Mouse (Mus musculus) liver, embryonic 15.5 days (tissue): Measurements from ENCODE around the gene Npb. TPM values are rescaled to one million over a fixed set of nuclear protein-coding genes. Genes with fewer than 3 reads are reported as not detected.

ENCODE experiments used
- ATAC-seq: fragments of 200-750 bp; cut with Nextera tagmentation; 2 replicates; pipeline ENCODE4 v1.8.0; 2017; ENCODE audit warnings: moderate number of reproducible peaks, mild to moderate bottlenecking, moderate library complexity; ENCODE audit not compliant: insufficient read depth
- H3K27ac ChIP-seq: fragments of 300-500 bp; sonication (generic); replicated peaks from 2 replicates; pipeline ENCODE4 v1.5.1; 2015; ENCODE audit warnings: mild to moderate bottlenecking, inconsistent platforms
- H3K27me3 ChIP-seq: fragments of 300-500 bp; sonication (generic); 2 replicates; pipeline ENCODE4 v1.6.1; 2015; ENCODE audit warnings: mild to moderate bottlenecking, inconsistent platforms
- H3K36me3 ChIP-seq: fragments of 300-500 bp; sonication (generic); replicated peaks from 2 replicates; pipeline ENCODE4 v1.6.1; 2015; ENCODE audit warnings: moderate library complexity, mild to moderate bottlenecking, inconsistent platforms
- H3K4me1 ChIP-seq: fragments of 300-500 bp; sonication (generic); replicated peaks from 2 replicates; pipeline ENCODE4 v1.6.1; 2015; ENCODE audit warnings: inconsistent platforms
- H3K4me2 ChIP-seq: fragments of 300-500 bp; sonication (generic); 2 replicates; pipeline ENCODE4 v1.6.1; 2015; ENCODE audit warnings: moderate library complexity, mild to moderate bottlenecking, inconsistent platforms
- H3K4me3 ChIP-seq: fragments of 300-500 bp; sonication (generic); replicated peaks from 2 replicates; pipeline ENCODE4 v1.5.1; 2015; ENCODE audit warnings: mild to moderate bottlenecking, inconsistent platforms
- H3K9ac ChIP-seq: fragments of 300-500 bp; sonication (generic); 2 replicates; pipeline ENCODE4 v1.6.1; 2015; ENCODE audit warnings: moderate library complexity, mild to moderate bottlenecking, inconsistent platforms
- H3K9me3 ChIP-seq: fragments of 300-500 bp; sonication (generic); replicated peaks from 2 replicates; pipeline ENCODE4 v1.6.1; 2016; ENCODE audit warnings: inconsistent platforms
- WGBS: fragments of 180-500 bp; shearing (Covaris S2); methylation state at CpG from one replicate; pipeline ENCODE4 v1.1.7; 2015; ENCODE audit warnings: mixed read lengths; ENCODE audit not compliant: insufficient replicate concordance; 5-methylcytosine and 5-hydroxymethylcytosine counted together
- polyA plus RNA-seq: library from polyadenylated mRNA; unstranded; fragments of >200 nt; fragmentation: Nextera tagmentation; extraction: Ambion mirVana; gene quantifications from 2 replicates; pipeline ENCODE4 v1.2.1, GENCODE M21; 2015

The Npb gene
- polyA plus RNA-seq, 1 experiment from 2014 or later = 15.8 TPM

DNA sequence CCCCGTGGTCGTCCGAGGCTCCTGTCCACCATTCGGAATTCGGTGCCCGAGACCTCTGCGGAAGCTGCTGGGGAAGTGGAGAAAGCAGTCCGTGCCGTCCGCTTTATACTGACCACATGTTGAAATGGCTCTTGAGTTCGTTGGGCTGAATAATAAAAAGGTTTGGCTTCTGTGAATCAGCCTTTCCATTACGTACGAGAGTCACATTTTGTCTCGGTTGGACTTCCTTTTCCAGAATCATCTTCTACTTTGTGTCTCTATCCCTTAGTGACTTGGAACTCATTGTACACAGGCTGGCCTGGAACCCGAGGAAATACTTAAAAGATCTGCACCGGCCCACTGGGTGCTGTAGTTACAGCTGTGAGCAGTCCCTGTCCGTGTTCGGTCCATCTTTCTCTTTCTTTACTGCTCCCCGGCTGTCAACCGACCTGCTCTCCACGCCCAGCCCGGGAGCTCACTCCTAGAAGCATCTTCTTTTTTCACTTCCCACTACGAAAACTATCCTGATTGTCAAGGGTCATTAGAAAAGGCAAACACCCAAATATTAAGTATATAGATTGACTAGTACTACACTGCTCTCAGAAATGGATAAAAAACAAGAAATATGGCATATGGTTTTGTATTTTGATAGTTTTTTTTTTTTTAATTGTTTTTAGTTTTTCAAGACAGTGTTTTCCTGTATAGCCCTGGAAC is 34.5 kb upstream of the Npb start:
- no peaks in the 10 kb centered on the region for H3K9me3 ChIP-seq
- peaks cover 69% of the 10 kb centered on the region for H3K4me1 ChIP-seq

DNA sequence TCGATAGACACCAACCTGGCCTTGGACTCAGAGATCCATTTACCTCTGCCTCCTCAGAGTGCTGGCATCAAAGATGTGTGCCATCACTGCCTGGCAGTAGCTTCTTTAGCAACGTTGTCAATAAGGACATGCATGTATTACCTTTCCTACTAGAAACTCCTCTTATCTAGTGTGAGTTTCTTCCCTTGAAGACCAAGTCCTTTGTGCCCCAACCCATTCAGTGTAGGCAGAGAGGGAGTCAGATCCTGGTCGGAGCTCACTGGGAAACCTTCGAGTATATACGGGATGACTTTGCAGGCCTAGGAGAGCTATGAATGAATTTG is 34.0 kb upstream of the Npb start:
- Histone ChIP-seq H3K4me2 (peak overlapping the region; percentile 92), H3K36me3 (peaks cover 41% of the 10 kb centered on the region), H3K9ac (peak overlapping the region; percentile 86), H3K27ac (peak overlapping the region; percentile 90), H3K4me1 (peaks cover 73% of the 10 kb centered on the region), H3K9me3 (no peaks in the 10 kb centered on the region), H3K27me3 (no peaks in the 10 kb centered on the region), H3K4me3 (peak overlapping the region; percentile 82)
- 37% methylated on average over 5 of the region's 5 CpGs for WGBS
- ATAC-seq = no peak

More for the DNA sequence above, 34.5 kb upstream of the Npb start:
- Histone ChIP-seq H3K36me3 (peaks cover 40% of the 10 kb centered on the region), H3K9ac (peak overlapping the region; percentile 86), H3K4me3 (peak overlapping the region; percentile 82), H3K27me3 (no peaks in the 10 kb centered on the region), H3K4me2 (peak overlapping the region; percentile 92), H3K27ac (peak overlapping the region; percentile 90)
- no peak for ATAC-seq
- WGBS = under 1% methylated on average over 23 of the region's 23 CpGs

DNA sequence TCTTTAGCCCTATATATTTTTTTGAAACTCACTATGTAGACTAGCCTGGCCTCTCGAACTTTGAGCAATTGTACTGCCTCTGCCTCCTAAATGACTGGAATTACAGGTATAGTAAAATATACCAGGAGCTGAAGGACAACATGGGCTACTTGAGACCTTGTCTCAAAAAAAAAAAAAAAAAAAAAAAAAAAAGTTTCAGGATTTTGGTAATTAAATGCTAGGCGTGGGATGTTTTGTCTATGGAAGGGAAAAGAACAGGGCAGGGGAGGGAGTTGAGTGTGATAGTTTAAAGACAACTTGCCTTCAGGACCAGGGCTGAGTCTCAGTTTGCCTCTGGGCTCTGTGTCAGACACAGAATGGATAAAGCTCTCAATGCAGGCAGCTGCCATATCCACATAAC is 33.2 kb upstream of the Npb start:
- Histone ChIP-seq H3K9ac (0 out of 2 replicates have a peak overlapping the region, but pooled peaks have one; percentile 86), H3K4me3 (no peak overlapping the region), H3K4me1 (peaks cover 78% of the 10 kb centered on the region), H3K27ac (0 out of 2 replicates have a peak overlapping the region, but pooled peaks have one; percentile 90), H3K4me2 (peak overlapping the region; percentile 92; the same call in 1 of the 2 replicates), H3K27me3 (no peaks in the 10 kb centered on the region), H3K36me3 (peaks cover 44% of the 10 kb centered on the region), H3K9me3 (no peaks in the 10 kb centered on the region)
- ATAC-seq = no peak
- 52% methylated on average over 2 of the region's 2 CpGs for WGBS

DNA sequence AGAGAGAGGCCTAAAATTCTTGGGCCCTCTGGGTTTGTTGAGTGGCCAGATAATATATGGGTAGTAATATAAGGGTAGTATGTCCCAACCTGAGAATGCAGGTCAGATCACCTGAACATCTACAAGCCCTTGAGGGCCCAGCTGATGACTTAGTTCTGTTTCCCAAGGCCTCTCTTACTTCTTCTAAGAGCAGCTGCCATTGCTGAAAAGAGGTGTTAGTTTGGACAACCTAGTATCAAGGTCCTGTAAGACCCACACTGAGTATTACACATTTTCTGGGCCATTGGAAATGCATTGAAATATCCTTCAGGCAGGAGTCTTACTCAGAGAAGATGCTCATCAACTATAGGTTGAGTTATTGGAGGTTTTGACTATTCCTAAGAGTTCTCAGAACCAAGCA is 32.3 kb upstream of the Npb start:
- H3K4me3 ChIP-seq = no peak overlapping the region
- no peaks in the 10 kb centered on the region for H3K27me3 ChIP-seq
- H3K4me2 ChIP-seq = no peak overlapping the region
- H3K9me3 ChIP-seq = no peaks in the 10 kb centered on the region
- H3K36me3 ChIP-seq = peaks cover 35% of the 10 kb centered on the region
- peak overlapping the region; percentile 74 for H3K27ac ChIP-seq
- no peak overlapping the region for H3K9ac ChIP-seq
- ATAC-seq = no peak
- H3K4me1 ChIP-seq = peaks cover 78% of the 10 kb centered on the region

DNA sequence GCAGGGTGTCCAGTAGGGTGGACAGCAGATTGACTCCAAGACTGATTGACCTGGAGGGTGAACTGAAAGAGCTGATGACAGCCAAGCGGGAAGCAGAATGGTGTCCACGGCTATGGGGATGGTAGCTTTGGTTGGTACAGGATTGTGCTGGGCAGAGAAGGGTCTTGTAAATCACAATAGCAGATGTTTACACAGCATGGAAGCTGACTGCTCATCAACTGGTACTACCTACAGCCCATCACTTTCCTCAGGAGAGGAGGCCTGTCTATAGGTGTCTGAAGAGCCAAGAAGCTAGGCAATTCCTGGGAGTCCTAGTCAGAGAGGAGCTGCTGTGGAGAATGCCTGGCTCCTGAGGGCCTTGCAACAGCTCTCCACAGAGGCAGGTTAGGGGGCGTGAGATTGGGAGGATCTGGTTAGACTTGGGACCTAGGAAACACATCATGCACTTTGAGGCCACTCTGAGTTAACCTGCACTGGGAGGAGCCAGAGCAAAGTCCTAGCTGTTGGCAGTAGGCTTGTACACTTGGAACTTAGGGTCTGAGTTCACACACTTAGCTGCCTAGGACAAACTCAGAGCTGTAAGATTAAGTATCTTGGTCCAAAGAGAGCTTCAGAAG is 31.8 kb upstream of the Npb start:
- Histone ChIP-seq H3K4me3 (no peak overlapping the region), H3K27ac (peak overlapping the region; percentile 74)

DNA sequence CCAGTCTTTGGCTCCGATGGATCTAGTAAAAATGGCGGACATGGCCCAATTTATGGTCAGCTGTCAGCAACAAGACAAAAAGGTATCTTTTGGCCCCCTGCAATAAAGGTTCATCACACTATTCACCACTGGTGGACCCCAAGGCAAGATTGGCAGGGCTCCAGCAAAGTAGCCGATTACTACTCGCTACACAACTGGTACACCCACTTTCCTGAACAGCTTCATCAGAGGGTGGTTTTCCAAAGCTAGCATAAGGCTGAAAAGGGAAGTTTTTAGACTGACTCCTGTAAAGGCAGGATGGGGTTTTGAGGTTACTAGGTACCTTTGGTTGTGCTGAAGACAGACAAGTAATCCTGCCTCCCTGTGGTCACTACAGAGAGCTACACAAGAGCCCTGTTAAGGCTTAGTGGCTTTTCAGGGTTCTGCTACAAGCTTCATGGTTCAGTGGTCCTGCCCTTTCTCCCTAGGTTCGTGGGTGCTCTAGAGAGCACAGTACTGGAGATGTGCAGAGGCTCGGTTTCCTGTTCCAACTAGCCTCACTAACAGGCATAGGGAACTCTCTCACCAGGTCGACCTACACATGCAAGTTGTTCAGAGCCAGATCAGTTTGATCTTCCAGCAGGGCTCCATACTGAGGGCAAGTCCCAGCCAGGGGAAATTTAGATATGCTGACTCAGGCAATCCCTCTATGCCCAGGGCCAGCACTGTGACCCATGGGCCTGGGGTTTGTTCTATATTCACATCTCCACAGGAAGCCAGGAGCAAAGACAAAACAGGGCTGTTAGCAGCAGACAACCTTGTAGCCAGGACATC is 30.9 kb upstream of the Npb start:
- H3K27me3 ChIP-seq = no peaks in the 10 kb centered on the region
- 68% methylated on average over 7 of the region's 7 CpGs for WGBS
- H3K36me3 ChIP-seq = peaks cover 30% of the 10 kb centered on the region
- H3K4me3 ChIP-seq = no peak overlapping the region
- ATAC-seq = no peak
- H3K9ac ChIP-seq = no peak overlapping the region
- H3K9me3 ChIP-seq = no peaks in the 10 kb centered on the region
- H3K4me1 ChIP-seq = peaks cover 74% of the 10 kb centered on the region
- peak overlapping the region; percentile 32 for H3K4me2 ChIP-seq
- peak overlapping the region; percentile 74 for H3K27ac ChIP-seq

More for the DNA sequence above, 31.8 kb upstream of the Npb start:
- Histone ChIP-seq H3K27me3 (no peaks in the 10 kb centered on the region), H3K36me3 (peaks cover 30% of the 10 kb centered on the region), H3K4me1 (peaks cover 73% of the 10 kb centered on the region), H3K4me2 (peak overlapping the region; percentile 32), H3K9ac (no peak overlapping the region), H3K9me3 (no peaks in the 10 kb centered on the region)
- ATAC-seq = no peak
- 76% methylated on average over 3 of the region's 3 CpGs for WGBS

DNA sequence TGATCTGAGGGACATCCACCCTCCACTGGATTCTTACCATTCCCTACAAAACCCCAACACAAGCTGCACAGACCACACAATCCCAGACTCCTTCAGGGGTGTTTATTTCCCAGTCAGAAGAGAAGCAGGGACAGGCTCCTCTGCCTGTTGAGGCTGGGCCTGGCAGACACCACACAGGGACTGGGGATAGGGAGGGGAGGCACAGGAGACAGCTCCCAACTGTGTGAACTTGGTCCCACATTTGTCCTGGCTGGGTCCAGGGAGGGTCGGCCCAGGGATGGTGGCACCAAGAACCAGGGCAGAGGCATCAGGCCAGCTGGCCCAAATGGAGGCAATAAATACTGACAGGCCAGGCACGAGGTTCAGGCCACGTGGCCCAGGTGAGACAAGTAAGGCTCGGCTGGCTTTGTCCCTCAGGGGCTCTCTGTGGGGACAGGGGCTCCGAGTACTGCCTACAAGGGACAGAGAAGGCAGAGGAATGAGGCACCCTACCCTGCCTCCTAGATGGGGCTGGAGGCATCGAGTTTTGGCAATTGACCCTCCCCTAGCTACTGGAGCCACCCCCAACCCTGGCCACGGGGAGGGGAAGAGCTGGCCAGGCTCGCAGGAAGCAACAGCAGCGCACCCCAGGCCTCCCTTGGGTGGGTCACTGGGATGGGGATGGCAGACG is 30.1 kb upstream of the Npb start:
- Histone ChIP-seq H3K27ac (peak overlapping the region; percentile 74), H3K36me3 (peaks cover 30% of the 10 kb centered on the region), H3K4me2 (no peak overlapping the region), H3K4me1 (peaks cover 76% of the 10 kb centered on the region), H3K9ac (no peak overlapping the region), H3K9me3 (no peaks in the 10 kb centered on the region), H3K27me3 (no peaks in the 10 kb centered on the region), H3K4me3 (no peak overlapping the region)
- 83% methylated on average over 10 of the region's 10 CpGs for WGBS
- no peak for ATAC-seq

DNA sequence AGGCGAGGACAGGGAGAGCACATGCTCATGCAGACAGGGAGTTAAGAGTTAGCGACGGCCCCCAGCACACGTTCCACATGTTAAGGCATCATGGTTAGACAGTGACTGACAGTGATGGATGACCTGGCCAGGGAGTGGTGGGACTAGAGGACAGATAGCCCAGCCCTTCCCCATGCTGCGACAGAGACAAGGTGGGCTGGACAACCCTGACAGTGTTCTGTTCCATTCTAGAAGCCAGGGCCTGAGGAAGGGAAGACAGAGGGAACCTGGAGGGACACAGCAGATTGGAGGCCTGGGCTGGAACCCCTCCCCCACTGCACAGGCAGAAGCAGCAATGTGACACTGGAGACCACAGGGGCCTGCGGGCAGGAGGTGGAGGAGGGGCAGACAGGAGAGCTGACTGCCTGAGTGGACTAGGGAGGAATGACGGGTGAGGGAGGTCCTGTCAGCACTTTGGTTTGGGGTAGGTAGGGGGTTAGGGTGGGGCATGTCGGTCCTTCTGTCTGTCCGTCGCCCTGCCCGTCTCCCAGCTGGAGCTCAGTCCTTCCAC is 29.5 kb upstream of the Npb start:
- Histone ChIP-seq H3K4me1 (peaks cover 75% of the 10 kb centered on the region), H3K27me3 (no peaks in the 10 kb centered on the region), H3K4me2 (no peak overlapping the region), H3K9me3 (no peaks in the 10 kb centered on the region; the same call in 1 of the 2 replicates), H3K27ac (no peak overlapping the region), H3K9ac (no peak overlapping the region), H3K4me3 (no peak overlapping the region), H3K36me3 (peaks cover 34% of the 10 kb centered on the region)
- WGBS = 86% methylated on average over 11 of the region's 11 CpGs
- no peak for ATAC-seq

DNA sequence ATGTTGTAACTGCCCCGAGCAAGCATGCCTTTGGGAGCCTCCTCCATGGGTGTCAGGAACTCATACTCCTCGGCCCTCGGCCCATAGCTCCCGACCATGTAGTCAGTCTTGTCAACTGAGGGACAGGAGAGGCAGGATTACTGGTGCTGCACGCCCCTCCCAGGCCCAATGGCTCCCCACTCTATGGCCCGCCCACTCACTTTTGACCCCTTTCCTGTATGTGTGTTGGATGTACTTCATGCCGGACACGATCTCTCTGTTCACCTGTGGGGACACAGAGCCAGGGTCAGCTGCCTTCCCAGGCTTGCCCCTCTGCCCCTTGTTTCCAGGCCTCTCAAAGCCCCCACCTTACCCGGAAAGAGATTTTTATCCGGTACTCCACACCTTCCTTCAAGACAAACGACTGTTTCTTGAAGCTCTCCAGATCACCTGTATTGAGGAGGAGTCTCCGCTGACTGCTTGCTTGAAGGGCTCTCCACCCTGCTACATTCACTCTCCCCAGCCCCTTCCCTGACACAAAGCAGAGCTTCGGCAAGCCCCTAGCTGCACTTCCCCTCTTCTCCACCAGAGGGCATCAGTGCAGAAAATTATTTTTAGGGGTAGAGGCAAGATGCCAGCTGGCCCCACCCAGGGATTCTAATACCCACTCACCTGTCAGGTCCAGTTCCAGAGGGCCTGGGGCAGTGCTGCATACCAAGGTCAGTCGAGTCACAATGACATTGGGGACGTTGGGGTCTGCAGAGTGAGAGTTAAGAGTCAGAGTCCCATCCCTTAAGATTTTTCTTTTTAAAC is 28.8 kb upstream of the Npb start:
- Histone ChIP-seq H3K9ac (0 out of 2 replicates have a peak overlapping the region, but pooled peaks have one; percentile 87), H3K4me1 (peaks cover 69% of the 10 kb centered on the region), H3K4me2 (peak overlapping the region; percentile 99), H3K9me3 (no peaks in the 10 kb centered on the region; the same call in 1 of the 2 replicates), H3K36me3 (peaks cover 42% of the 10 kb centered on the region), H3K27me3 (no peaks in the 10 kb centered on the region), H3K27ac (peak overlapping the region; percentile 88), H3K4me3 (peak overlapping the region; percentile 83)
- ATAC-seq = no peak
- WGBS = 54% methylated on average over 15 of the region's 15 CpGs

DNA sequence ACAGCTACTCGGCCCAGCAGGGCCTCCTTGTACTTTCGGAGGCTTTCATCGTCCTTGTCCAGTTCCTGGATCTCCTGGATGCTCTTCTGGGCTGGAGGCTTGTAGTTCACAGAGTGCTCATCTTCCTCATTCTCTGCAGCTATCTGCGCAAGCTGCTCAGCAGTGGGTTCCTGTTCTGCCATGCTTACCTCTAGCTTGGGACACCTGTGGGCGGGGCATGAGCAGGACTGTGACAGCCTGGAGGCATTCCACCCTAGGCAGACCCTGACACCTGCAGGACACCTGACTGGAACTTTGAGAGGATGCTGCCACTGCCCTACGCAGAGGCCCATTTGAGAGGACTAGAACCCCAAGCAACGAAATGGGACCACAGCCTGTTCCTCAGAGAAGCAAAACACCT is 28.1 kb upstream of the Npb start:
- peak overlapping the region; percentile 83 for H3K4me3 ChIP-seq
- no peak for ATAC-seq
- 40% methylated on average over 7 of the region's 7 CpGs for WGBS
- peak overlapping the region; percentile 87 for H3K9ac ChIP-seq
- H3K36me3 ChIP-seq = peaks cover 47% of the 10 kb centered on the region
- no peaks in the 10 kb centered on the region for H3K27me3 ChIP-seq
- no peaks in the 10 kb centered on the region; the same call in 1 of the 2 replicates for H3K9me3 ChIP-seq
- peak overlapping the region; percentile 99 for H3K4me2 ChIP-seq
- peaks cover 63% of the 10 kb centered on the region for H3K4me1 ChIP-seq
- H3K27ac ChIP-seq = peak overlapping the region; percentile 88
